Mouse (Mus musculus) cortical plate, adult 2 months (tissue): Measurements from ENCODE around the gene Dhx34.

ENCODE experiments used
- CTCF ChIP-seq: fragments of 200-500 bp; IDR thresholded peaks from 2 replicates; pipeline ENCODE4 v1.5.1; 2011; ENCODE audit warnings: mild to moderate bottlenecking, control low read depth, low read length; ENCODE audit not compliant: insufficient read depth; ENCODE audit errors: extremely low read depth
- POLR2A ChIP-seq: fragments of 200-500 bp; IDR thresholded peaks from 2 replicates; pipeline ENCODE4 v1.6.1; 2011; ENCODE audit warnings: mild to moderate bottlenecking, low read length, control low read depth; ENCODE audit not compliant: insufficient read depth; ENCODE audit errors: extremely low read depth

GRCm38 (mm10) chr7:16257830-16258229, 36.0 kb upstream of the Dhx34 start:
- TF ChIP-seq POLR2A, result no peak
- TF ChIP-seq CTCF, result no peak
